Mouse (Mus musculus): ENCODE data around the gene Cfap61. TPM values are rescaled to one million over a fixed set of nuclear protein-coding genes. Genes with fewer than 3 reads are reported as not detected.

The Cfap61 gene
- polyA plus RNA-seq, 1 experiment from 2014 or later, result not detected

DNA sequence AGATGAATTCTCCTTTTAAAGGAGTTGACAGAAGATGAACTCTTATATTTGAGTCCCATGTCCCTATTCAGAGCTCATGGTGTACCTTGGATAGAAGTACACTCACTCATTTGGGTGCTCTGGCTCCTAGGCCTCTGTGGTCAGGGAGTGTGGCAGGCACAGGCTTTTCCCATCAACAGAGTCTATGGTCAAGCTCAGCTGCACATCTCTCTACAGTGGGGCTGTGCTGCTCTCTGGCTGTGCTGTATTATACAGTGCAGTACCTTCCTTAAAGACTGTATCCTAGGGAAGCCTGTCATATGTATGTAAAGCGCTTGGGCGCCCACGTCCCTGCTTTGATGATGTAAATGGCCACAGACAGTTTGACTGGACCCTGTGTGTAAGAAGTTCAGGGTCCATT, 323.0 kb downstream of the Cfap61 start:
- H3K4me1 ChIP-seq (ENCODE audit: control insufficient read depth, insufficient read depth, low read length), result no peaks in the 10 kb centered on the region
- 83% methylated on average over 3 of the region's 3 CpGs for WGBS

DNA sequence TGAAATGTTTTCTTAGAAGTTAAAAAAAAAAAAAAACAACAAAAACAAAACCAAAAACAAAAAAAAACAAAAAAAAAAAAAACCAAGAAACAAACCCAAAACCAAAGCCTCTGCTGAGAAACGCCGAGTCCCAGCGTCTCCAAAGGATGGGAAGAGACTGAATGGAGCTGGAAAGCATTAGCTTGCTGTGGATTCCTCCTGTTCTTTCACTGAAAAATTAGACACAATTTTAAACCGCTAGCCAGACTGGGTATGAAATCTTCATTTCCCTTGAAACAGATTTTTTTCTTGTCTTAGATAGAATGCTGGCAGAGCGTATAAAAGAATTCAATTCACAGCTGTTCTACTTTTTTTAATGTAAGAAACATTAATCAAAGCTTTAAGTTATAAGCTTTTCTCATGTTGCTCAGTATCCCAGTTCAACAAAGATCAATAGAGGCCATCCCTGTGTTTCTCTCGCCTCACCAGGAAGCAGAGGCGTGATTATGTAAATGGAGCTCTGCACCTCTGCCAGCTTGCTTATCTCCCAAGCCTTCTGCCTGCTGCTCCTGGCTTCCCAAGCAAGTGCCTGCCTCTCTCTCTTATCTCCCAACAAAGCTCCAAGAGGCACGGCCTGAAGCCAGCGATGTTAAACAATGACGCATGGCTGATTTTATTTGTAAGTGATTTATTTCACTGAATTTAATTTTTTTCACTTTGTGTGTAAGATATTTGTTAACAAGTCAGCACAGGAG, 324.3 kb downstream of the Cfap61 start:
- H3K9me3 ChIP-seq (ENCODE audit: control insufficient read depth, low read depth, low read length), result no peaks in the 10 kb centered on the region
- no peaks in the 10 kb centered on the region for H3K27me3 ChIP-seq (ENCODE audit: control insufficient read depth, insufficient read depth, low read length)
- no peak overlapping the region for H3K27ac ChIP-seq (ENCODE audit: low read length)
- no peaks in the 10 kb centered on the region for H3K4me1 ChIP-seq (ENCODE audit: control insufficient read depth, insufficient read depth, low read length)
- H3K9ac ChIP-seq (replicated peaks; ENCODE audit: low read depth, low read length), result no peak overlapping the region
- 39% methylated on average over 10 of the region's 10 CpGs for WGBS
- H3K4me2 ChIP-seq (replicated peaks; ENCODE audit: low read depth, low read length), result no peak overlapping the region
- H3K36me3 ChIP-seq (ENCODE audit: control insufficient read depth, insufficient read depth, low read length), result no peaks in the 10 kb centered on the region
- H3K4me3 ChIP-seq (ENCODE audit: low read depth, low read length), result no peak overlapping the region
- ATAC-seq (ENCODE audit: insufficient number of reproducible peaks, insufficient read depth, low FRiP score, low read depth), result no peak

More for the DNA sequence above, 323.0 kb downstream of the Cfap61 start:
- no peaks in the 10 kb centered on the region for H3K9me3 ChIP-seq (ENCODE audit: control insufficient read depth, low read depth, low read length)
- no peaks in the 10 kb centered on the region for H3K36me3 ChIP-seq (ENCODE audit: control insufficient read depth, insufficient read depth, low read length)
- H3K4me2 ChIP-seq (replicated peaks; ENCODE audit: low read depth, low read length), result no peak overlapping the region
- no peak overlapping the region for H3K4me3 ChIP-seq (ENCODE audit: low read depth, low read length)
- no peak overlapping the region for H3K9ac ChIP-seq (replicated peaks; ENCODE audit: low read depth, low read length)
- no peak for ATAC-seq (ENCODE audit: insufficient number of reproducible peaks, insufficient read depth, low FRiP score, low read depth)
- no peak overlapping the region for H3K27ac ChIP-seq (ENCODE audit: low read length)
- no peaks in the 10 kb centered on the region for H3K27me3 ChIP-seq (ENCODE audit: control insufficient read depth, insufficient read depth, low read length)

DNA sequence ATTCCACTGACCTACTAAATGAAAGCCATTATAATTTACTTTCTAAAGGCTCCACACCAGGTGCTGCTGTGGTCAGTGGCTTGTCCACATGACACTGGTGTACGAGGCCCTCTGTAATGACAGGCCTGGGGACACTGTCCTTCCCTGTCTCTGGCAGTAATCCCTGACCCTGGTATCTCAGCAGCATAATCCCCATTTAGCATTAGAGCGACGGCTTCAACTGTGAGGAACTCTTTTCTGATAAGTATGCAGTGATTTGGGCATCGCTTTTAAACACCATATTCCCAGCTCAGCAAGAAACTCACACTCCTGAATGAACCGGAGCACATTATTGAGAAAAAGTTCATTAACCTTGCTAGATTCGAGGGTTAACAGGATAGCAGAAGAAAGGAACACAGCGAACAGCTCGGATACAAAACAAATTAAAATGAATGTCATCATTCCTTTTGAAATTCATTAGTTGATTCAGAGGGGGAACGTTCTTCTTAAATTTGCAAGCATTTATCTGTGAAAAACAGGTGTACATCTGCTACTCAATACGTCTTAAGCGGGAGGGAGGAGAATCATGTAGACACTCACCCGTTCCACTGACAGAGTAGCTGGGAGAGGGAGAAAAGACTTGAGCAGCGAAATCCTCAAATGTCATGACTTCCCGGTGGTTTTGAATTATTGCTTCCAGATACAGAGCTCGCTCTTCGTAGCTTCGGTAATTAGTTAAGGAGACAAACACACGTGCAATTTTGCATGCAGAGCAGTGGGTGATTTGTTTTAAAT, 325.4 kb downstream of the Cfap61 start:
- H3K9ac ChIP-seq (replicated peaks; ENCODE audit: low read depth, low read length), result no peak overlapping the region
- H3K9me3 ChIP-seq (ENCODE audit: control insufficient read depth, low read depth, low read length), result no peaks in the 10 kb centered on the region
- H3K36me3 ChIP-seq (ENCODE audit: control insufficient read depth, insufficient read depth, low read length), result no peaks in the 10 kb centered on the region
- 40% methylated on average over 18 of the region's 18 CpGs for WGBS
- H3K4me1 ChIP-seq (ENCODE audit: control insufficient read depth, insufficient read depth, low read length), result no peaks in the 10 kb centered on the region
- no peak overlapping the region for H3K27ac ChIP-seq (ENCODE audit: low read length)
- no peaks in the 10 kb centered on the region for H3K27me3 ChIP-seq (ENCODE audit: control insufficient read depth, insufficient read depth, low read length)
- ATAC-seq (ENCODE audit: insufficient number of reproducible peaks, insufficient read depth, low FRiP score, low read depth), result no peak
- no peak overlapping the region for H3K4me2 ChIP-seq (replicated peaks; ENCODE audit: low read depth, low read length)
- H3K4me3 ChIP-seq (ENCODE audit: low read depth, low read length), result no peak overlapping the region

DNA sequence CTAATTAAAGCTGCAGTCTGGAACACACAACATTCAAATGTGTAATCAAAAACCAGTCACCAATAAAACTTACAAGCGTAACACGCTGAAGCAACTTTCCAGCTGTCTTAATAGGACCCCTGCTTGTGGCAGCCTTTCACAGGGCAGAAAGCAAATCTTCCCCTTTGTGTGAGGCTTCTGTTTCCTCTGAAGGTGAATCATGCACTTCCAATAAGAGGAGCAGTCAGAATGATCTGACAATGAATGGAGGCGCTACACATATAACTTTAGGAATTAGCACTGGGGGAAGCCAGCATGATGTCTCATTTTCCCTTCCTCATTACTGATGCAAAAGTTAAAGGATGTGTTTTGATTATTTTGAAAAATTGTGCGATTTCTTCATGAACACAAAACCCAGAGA, 326.6 kb downstream of the Cfap61 start:
- no peak overlapping the region for H3K4me2 ChIP-seq (replicated peaks; ENCODE audit: low read depth, low read length)
- H3K9ac ChIP-seq (replicated peaks; ENCODE audit: low read depth, low read length), result no peak overlapping the region
- H3K9me3 ChIP-seq (ENCODE audit: control insufficient read depth, low read depth, low read length), result no peaks in the 10 kb centered on the region
- H3K4me3 ChIP-seq (ENCODE audit: low read depth, low read length), result no peak overlapping the region
- 84% methylated on average over 4 of the region's 4 CpGs for WGBS
- H3K27ac ChIP-seq (ENCODE audit: low read length), result no peak overlapping the region
- no peaks in the 10 kb centered on the region for H3K27me3 ChIP-seq (ENCODE audit: control insufficient read depth, insufficient read depth, low read length)
- no peaks in the 10 kb centered on the region for H3K4me1 ChIP-seq (ENCODE audit: control insufficient read depth, insufficient read depth, low read length)
- no peak for ATAC-seq (ENCODE audit: insufficient number of reproducible peaks, insufficient read depth, low FRiP score, low read depth)
- H3K36me3 ChIP-seq (ENCODE audit: control insufficient read depth, insufficient read depth, low read length), result no peaks in the 10 kb centered on the region

DNA sequence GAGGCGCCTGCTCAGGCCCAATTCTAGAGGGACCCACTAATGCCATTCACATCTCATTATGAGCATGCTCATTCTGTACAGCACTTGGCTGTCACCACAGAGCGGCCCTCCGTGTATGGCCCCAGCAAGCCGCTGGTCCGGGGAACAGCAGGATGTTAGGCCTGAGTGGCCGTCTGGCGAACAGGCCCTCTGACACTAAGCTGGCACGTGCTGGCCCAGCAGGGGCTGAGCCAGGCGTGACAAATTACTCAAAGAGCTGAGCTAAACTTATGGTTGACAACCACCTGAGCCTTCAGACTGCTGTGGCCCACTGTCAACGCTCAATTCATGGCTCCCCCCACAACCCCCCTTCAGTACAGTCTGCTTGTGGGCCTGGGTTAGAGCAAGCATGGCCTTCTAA, 327.6 kb downstream of the Cfap61 start:
- no peaks in the 10 kb centered on the region for H3K4me1 ChIP-seq (ENCODE audit: control insufficient read depth, insufficient read depth, low read length)
- H3K9me3 ChIP-seq (ENCODE audit: control insufficient read depth, low read depth, low read length), result no peaks in the 10 kb centered on the region
- WGBS, result 49% methylated on average over 10 of the region's 10 CpGs
- no peak overlapping the region for H3K4me2 ChIP-seq (replicated peaks; ENCODE audit: low read depth, low read length)
- H3K27me3 ChIP-seq (ENCODE audit: control insufficient read depth, insufficient read depth, low read length), result no peaks in the 10 kb centered on the region
- H3K36me3 ChIP-seq (ENCODE audit: control insufficient read depth, insufficient read depth, low read length), result no peaks in the 10 kb centered on the region
- no peak overlapping the region for H3K27ac ChIP-seq (ENCODE audit: low read length)
- ATAC-seq (ENCODE audit: insufficient number of reproducible peaks, insufficient read depth, low FRiP score, low read depth), result no peak
- H3K9ac ChIP-seq (replicated peaks; ENCODE audit: low read depth, low read length), result no peak overlapping the region
- no peak overlapping the region for H3K4me3 ChIP-seq (ENCODE audit: low read depth, low read length)

DNA sequence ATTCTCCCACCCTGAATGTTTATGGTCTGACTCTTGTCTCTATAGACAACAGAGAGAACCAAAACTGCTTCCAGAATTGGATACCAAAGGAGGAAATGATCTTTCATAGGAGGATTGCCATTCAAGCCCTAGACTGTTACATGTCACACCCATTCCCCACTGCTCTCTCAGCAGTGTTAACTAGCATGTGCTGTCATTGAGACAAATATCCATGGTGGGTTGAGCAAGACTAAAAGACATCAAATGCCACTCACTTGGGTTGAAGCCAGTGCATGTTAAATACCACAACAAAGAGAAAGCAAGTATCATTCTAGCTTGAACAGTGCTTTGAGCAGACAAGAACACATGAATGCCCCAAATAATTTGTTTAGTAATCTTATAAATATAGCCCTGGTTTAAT, 328.4 kb downstream of the Cfap61 start:
- H3K9me3 ChIP-seq (ENCODE audit: control insufficient read depth, low read depth, low read length), result no peaks in the 10 kb centered on the region
- H3K36me3 ChIP-seq (ENCODE audit: control insufficient read depth, insufficient read depth, low read length), result no peaks in the 10 kb centered on the region
- H3K27ac ChIP-seq (ENCODE audit: low read length), result no peak overlapping the region
- H3K4me2 ChIP-seq (replicated peaks; ENCODE audit: low read depth, low read length), result no peak overlapping the region
- no peaks in the 10 kb centered on the region for H3K4me1 ChIP-seq (ENCODE audit: control insufficient read depth, insufficient read depth, low read length)
- no peak overlapping the region for H3K4me3 ChIP-seq (ENCODE audit: low read depth, low read length)
- no peak for ATAC-seq (ENCODE audit: insufficient number of reproducible peaks, insufficient read depth, low FRiP score, low read depth)
- no peaks in the 10 kb centered on the region for H3K27me3 ChIP-seq (ENCODE audit: control insufficient read depth, insufficient read depth, low read length)
- no peak overlapping the region for H3K9ac ChIP-seq (replicated peaks; ENCODE audit: low read depth, low read length)

Other genes with a start within 250 kb of the Cfap61 start
- 178 and 195 TPM in 2 replicates for gene Naa20, start 32.7 kb upstream of the Cfap61 start, polyA plus RNA-seq (2014; fragmentation: Nextera tagmentation; extraction: Ambion mirVana)
- gene Crnkl1, start 230 bp downstream of the Cfap61 start, polyA plus RNA-seq (2014; fragmentation: Nextera tagmentation; extraction: Ambion mirVana), result 24.6 and 28.7 TPM in 2 replicates